In genomic region chr14:76308188-76308812, GRCm38 (mm10) we compare ENCODE assay signal across 10 mouse cellular contexts.
DNase-seq lines count a peak whose midpoint lies in the region; ATAC-seq and TF ChIP-seq lines count a peak whose summit lies in the region.
"Had no signal": no experiment of that assay in that cellular context is flagged by ENCODE, and none has a peak within 500 bp of the region (broad histone marks: within the 10 kb centered on the region; RNA-seq: fewer than 3 reads in every experiment).

No protein-coding gene starts in this region.

- TF ChIP-seq POLR2A in limb, embryonic 14.5 days (IDR thresholded peaks at IDR 0.05; ENCODE audit: borderline replicate concordance, extremely low read depth, insufficient read depth, insufficient read length), result no peak

- peak overlapping the region; percentile 45 for H3K4me2 ChIP-seq in heart, embryonic 14.5 days (ENCODE audit: low read length)
- H3K4me2 ChIP-seq in forebrain, embryonic 15.5 days (replicated peaks), result peak overlapping the region; percentile 44
- H3K4me2 ChIP-seq in limb, embryonic 14.5 days (replicated peaks; ENCODE audit: low read depth, low read length, severe bottlenecking), result peak overlapping the region; percentile 20

- no peak overlapping the region for H3K27ac ChIP-seq in heart, embryonic 14.5 days (replicated peaks in 1 of 2; ENCODE audit: control insufficient read depth in 1 of 2, insufficient read depth in 1 of 2, low read depth in 2 of 2, low read length in 2 of 2)
- H3K27ac ChIP-seq in forebrain, embryonic 15.5 days (replicated peaks), result peak overlapping the region; percentile 70
- no peak overlapping the region for H3K27ac ChIP-seq in limb, embryonic 14.5 days (replicated peaks; ENCODE audit: low read depth, low read length)

- no peak for DNase-seq in heart, adult 11 months
- DNase-seq in NIH3T3 (ENCODE audit: low read depth), result peak; percentile 62
- DNase-seq in limb, embryonic 14.5 days (ENCODE audit: low spot score), result no peak
- no peak for DNase-seq in adrenal gland, adult (ENCODE audit: inconsistent age in 2 of 2, low spot score in 1 of 2)
- no peak for DNase-seq in adrenal gland, postnatal 25 days
- no peak for DNase-seq in ovary, adult 18-20 months (ENCODE audit: low spot score)
- DNase-seq: lung, postnatal 4 days; thymus, postnatal 4 days had no signal

- ATAC-seq in heart, embryonic 14.5 days (ENCODE audit: insufficient number of reproducible peaks, insufficient read depth, low FRiP score, low read depth), result no peak
- no peak for ATAC-seq in forebrain, embryonic 15.5 days (replicated peaks)
- ATAC-seq in limb, embryonic 14.5 days (ENCODE audit: low FRiP score, low read depth), result no peak

- H3K27me3 ChIP-seq in heart, embryonic 14.5 days (ENCODE audit: control insufficient read depth, insufficient read depth, low read length), result no peaks in the 10 kb centered on the region
- H3K27me3 ChIP-seq in forebrain, embryonic 15.5 days, result no peaks in the 10 kb centered on the region
- no peaks in the 10 kb centered on the region for H3K27me3 ChIP-seq in limb, embryonic 14.5 days (ENCODE audit: control insufficient read depth, insufficient read depth, low read length)

- H3K4me1 ChIP-seq in heart, embryonic 14.5 days (ENCODE audit: control insufficient read depth in 2 of 2, insufficient read depth in 2 of 2, low read length in 2 of 2), result peaks cover 0 to 2% of the 10 kb centered on the region in 2 experiments; a peak in 2 of 4 replicates
- peaks cover 40% of the 10 kb centered on the region for H3K4me1 ChIP-seq in forebrain, embryonic 15.5 days
- no peaks in the 10 kb centered on the region for H3K4me1 ChIP-seq in limb, embryonic 14.5 days (ENCODE audit: control insufficient read depth, insufficient read depth, low read length)

- no peaks in the 10 kb centered on the region for H3K36me3 ChIP-seq in heart, embryonic 14.5 days (ENCODE audit: control insufficient read depth, insufficient read depth, low read length)
- H3K36me3 ChIP-seq in forebrain, embryonic 15.5 days, result no peaks in the 10 kb centered on the region
- H3K36me3 ChIP-seq in limb, embryonic 14.5 days (ENCODE audit: control insufficient read depth, insufficient read depth, low read length), result no peaks in the 10 kb centered on the region

- no peaks in the 10 kb centered on the region for H3K9me3 ChIP-seq in heart, embryonic 14.5 days (ENCODE audit: control insufficient read depth, low read length)
- H3K9me3 ChIP-seq in forebrain, embryonic 15.5 days, result no peaks in the 10 kb centered on the region
- no peaks in the 10 kb centered on the region for H3K9me3 ChIP-seq in limb, embryonic 14.5 days (ENCODE audit: control insufficient read depth, low read length)

- peak overlapping the region; percentile 42; the same call in 1 of the 2 replicates for H3K9ac ChIP-seq in heart, embryonic 14.5 days (ENCODE audit: low read length)
- H3K9ac ChIP-seq in forebrain, embryonic 15.5 days (replicated peaks), result peak overlapping the region; percentile 47
- H3K9ac ChIP-seq in limb, embryonic 14.5 days (ENCODE audit: low read depth, low read length, severe bottlenecking), result peak overlapping the region; percentile 3; the same call in 1 of the 2 replicates

- WGBS in heart, embryonic 14.5 days, result 42% methylated on average over 12 of the region's 12 CpGs
- WGBS in forebrain, embryonic 15.5 days, result 10% methylated on average over 12 of the region's 12 CpGs
- WGBS in limb, embryonic 14.5 days, result 18% methylated on average over 12 of the region's 12 CpGs

- H3K4me3 ChIP-seq in heart, embryonic 14.5 days (ENCODE audit: control insufficient read depth in 1 of 2, insufficient read depth in 1 of 2, low read depth in 1 of 2, low read length in 2 of 2), result peak overlapping the region; percentile 8 to 10; a peak in 3 of 4 replicates
- peak overlapping the region; percentile 28 for H3K4me3 ChIP-seq in forebrain, embryonic 15.5 days
- H3K4me3 ChIP-seq in limb, embryonic 14.5 days (replicated peaks; ENCODE audit: low read length), result peak overlapping the region; percentile 10
